Mouse (Mus musculus) CH12.LX (cell line): Measurements from ENCODE around the gene Degs2. TPM values are rescaled to one million over a fixed set of nuclear protein-coding genes. Genes with fewer than 3 reads are reported as not detected.
A peak's percentile ranks its signal among the peaks of the same experiment; 100 is the strongest.

Experiments used
- DNase-seq: peaks from one replicate; pipeline ENCODE4 v3.0.0-alpha.2; 2013; ENCODE audit errors: extremely low read depth
- H3K27ac ChIP-seq: 2 replicates; pipeline ENCODE4 v1.5.1; 2012; ENCODE audit warnings: low read depth, mild to moderate bottlenecking, control low read depth, moderate library complexity; ENCODE audit not compliant: insufficient read depth
- H3K27me3 ChIP-seq: replicated peaks from 2 replicates; pipeline ENCODE3; 2012; ENCODE audit warnings: inconsistent platforms
- H3K36me3 ChIP-seq, 2 experiments: replicated peaks in 1 of 2; 2 replicates each; pipeline versions ENCODE3 to v1.6.1; 2012; ENCODE audit warnings: inconsistent platforms in 1 of 2, low read length in 1 of 2, mild to moderate bottlenecking in 1 of 2, mixed read lengths in 1 of 2, moderate library complexity in 1 of 2; ENCODE audit not compliant: control insufficient read depth in 1 of 2, insufficient read depth in 1 of 2
- H3K4me1 ChIP-seq, 2 experiments: 2 replicates each; pipeline ENCODE4 v1.6.1; 2012; ENCODE audit warnings: inconsistent platforms in 1 of 2, moderate library complexity in 1 of 2; ENCODE audit not compliant: insufficient read depth in 2 of 2, control insufficient read depth in 1 of 2
- H3K4me2 ChIP-seq: 2 replicates; pipeline ENCODE4 v1.6.1; 2012; ENCODE audit warnings: low read depth, mild to moderate bottlenecking, control low read depth; ENCODE audit not compliant: poor library complexity, insufficient read depth, severe bottlenecking
- H3K4me3 ChIP-seq, 3 experiments: fragments of 150-350 bp in 1 of 3; sonication (generic) in 1 of 3; replicated peaks in 1 of 3; 2 replicates each; pipeline versions ENCODE3 to v1.5.1; 2011 to 2012; ENCODE audit warnings: low read depth in 2 of 3, low read length in 2 of 3, mild to moderate bottlenecking in 2 of 3, moderate library complexity in 2 of 3, control low read depth in 1 of 3, improper control_type of control experiment in 1 of 3, inconsistent platforms in 1 of 3, mixed read lengths in 1 of 3; ENCODE audit not compliant: poor library complexity in 1 of 3
- H3K79me2 ChIP-seq: replicated peaks from 2 replicates; pipeline ENCODE4 v1.6.1; 2012; ENCODE audit warnings: mild to moderate bottlenecking, moderate library complexity; ENCODE audit not compliant: control insufficient read depth, poor library complexity, insufficient read depth, severe bottlenecking; ENCODE audit errors: extremely low read depth
- H3K9ac ChIP-seq: 2 replicates; pipeline ENCODE4 v1.6.1; 2012; ENCODE audit warnings: low read depth, mild to moderate bottlenecking, control low read depth, moderate library complexity; ENCODE audit not compliant: insufficient read depth
- H3K9me3 ChIP-seq: replicated peaks from 2 replicates; pipeline ENCODE3; 2012; ENCODE audit warnings: low read length, inconsistent platforms, mixed read lengths
- CHD1 ChIP-seq: IDR thresholded peaks from 2 replicates; pipeline ENCODE4 v1.6.1; 2012; ENCODE audit warnings: low read depth, low read length, improper control_type of control experiment, inconsistent platforms
- CTCF ChIP-seq, 2 experiments: IDR thresholded peaks in 1 of 2; conservative IDR thresholded peaks in 1 of 2; 2 replicates each; pipeline ENCODE4 v1.5.1; 2011 to 2012; ENCODE audit warnings: low read depth in 2 of 2, low read length in 2 of 2, improper control_type of control experiment in 1 of 2, inconsistent platforms in 1 of 2, mild to moderate bottlenecking in 1 of 2, moderate library complexity in 1 of 2
- ETS1 ChIP-seq: conservative IDR thresholded peaks from 2 replicates; pipeline ENCODE4 v1.6.1; 2012; ENCODE audit warnings: low read depth, mild to moderate bottlenecking, inconsistent platforms, low read length, improper control_type of control experiment, moderate library complexity
- IRF4 ChIP-seq: IDR thresholded peaks from 2 replicates; pipeline ENCODE4 v1.6.1; 2014; ENCODE audit warnings: low read depth, mild to moderate bottlenecking, inconsistent platforms, low read length, improper control_type of control experiment
- JUN ChIP-seq: IDR thresholded peaks from 2 replicates; pipeline ENCODE4 v1.6.1; 2011; ENCODE audit warnings: low read depth, mild to moderate bottlenecking, low read length, improper control_type of control experiment, moderate library complexity; ENCODE audit not compliant: insufficient read depth
- JUND ChIP-seq: conservative IDR thresholded peaks from 2 replicates; pipeline ENCODE4 v1.6.1; 2011; ENCODE audit warnings: low read depth, low read length, improper control_type of control experiment
- MAFK ChIP-seq: IDR thresholded peaks from 2 replicates; pipeline ENCODE4 v1.6.1; 2011; ENCODE audit warnings: low read length, improper control_type of control experiment; ENCODE audit not compliant: insufficient replicate concordance
- MEF2A ChIP-seq: IDR thresholded peaks from 2 replicates; pipeline ENCODE4 v1.6.1; 2014; ENCODE audit warnings: low read depth, mild to moderate bottlenecking, inconsistent platforms, low read length, improper control_type of control experiment, borderline replicate concordance
- MXI1 ChIP-seq: IDR thresholded peaks from 2 replicates; pipeline ENCODE4 v1.6.1; 2011; ENCODE audit warnings: mild to moderate bottlenecking, low read depth, low read length, improper control_type of control experiment
- PAX5 ChIP-seq: IDR thresholded peaks from 2 replicates; pipeline ENCODE4 v1.6.1; 2012; ENCODE audit warnings: low read length, inconsistent platforms, mixed read lengths
- POLR2A ChIP-seq: IDR thresholded peaks from 2 replicates; pipeline ENCODE4 v1.6.1; 2011; ENCODE audit warnings: low read depth, mild to moderate bottlenecking, improper control_type of control experiment, low read length
- RAD21 ChIP-seq: IDR thresholded peaks from 2 replicates; pipeline ENCODE4 v1.6.1; 2011; ENCODE audit warnings: low read depth, mild to moderate bottlenecking, low read length, improper control_type of control experiment, moderate library complexity
- RCOR1 ChIP-seq: conservative IDR thresholded peaks from 2 replicates; pipeline ENCODE4 v1.6.1; 2012; ENCODE audit warnings: low read depth, mild to moderate bottlenecking, inconsistent platforms, low read length, improper control_type of control experiment
- TCF12 ChIP-seq: IDR thresholded peaks from 2 replicates; pipeline ENCODE4 v1.6.1; 2014; ENCODE audit warnings: low read depth, mild to moderate bottlenecking, inconsistent platforms, low read length, improper control_type of control experiment
- USF1 ChIP-seq: IDR thresholded peaks from 2 replicates; pipeline ENCODE4 v1.6.1; 2014; ENCODE audit warnings: low read depth, mild to moderate bottlenecking, inconsistent platforms, low read length, improper control_type of control experiment
- USF2 ChIP-seq: conservative IDR thresholded peaks from 2 replicates; pipeline ENCODE4 v1.6.1; 2011; ENCODE audit warnings: low read depth, low read length, improper control_type of control experiment
- ZC3H11A ChIP-seq: IDR thresholded peaks from 2 replicates; pipeline ENCODE4 v1.6.1; 2012; ENCODE audit warnings: low read depth, mild to moderate bottlenecking, inconsistent platforms, low read length, improper control_type of control experiment
- dilution Hi-C: fragments of 300-500 bp; cut with MboI; formaldehyde crosslinking; loops from 2 replicates; pipeline ENCODE4 v1.14.3; 2020; ENCODE audit warnings: low sequenced_read_pairs; ENCODE audit not compliant: extremely low pct_unique_long_range_greater_than_20kb, extremely low pct_ligation_motif_present
- in situ Hi-C: fragments of 300-500 bp; cut with MboI; formaldehyde crosslinking; loops from 3 replicates; pipeline ENCODE4 v1.14.3; 2019; ENCODE audit warnings: low sequenced_read_pairs, low pct_ligation_motif_present, low pct_unique_long_range_greater_than_20kb, mixed read lengths
- polyA plus RNA-seq: library from polyadenylated mRNA; unstranded; fragments of >175 nt; gene quantifications from 2 replicates; pipeline ENCODE4 v1.2.1, GENCODE M21; 2012; ENCODE audit warnings: low read depth; ENCODE audit not compliant: insufficient read length
- total RNA-seq, 2 experiments: library from RNA; depleted of rRNA; stranded (reverse); fragments of 300-350 nt in 1 of 2; fragments of >200 nt in 1 of 2; gene quantifications; 2 replicates each; pipeline ENCODE4 v1.2.3; 2012 to 2014

Degs2 gene
- total and polyA plus RNA-seq, 3 experiments: not detected

GRCm38 (mm10) chr12:108706129-108706528, 4.0 kb upstream of the Degs2 start:
- Histone ChIP-seq H3K4me3 (no peak overlapping the region), H3K9me3 (no peaks in the 10 kb centered on the region), H3K27ac (no peak overlapping the region), H3K27me3 (peaks cover 61% of the 10 kb centered on the region), H3K4me2 (no peak overlapping the region), H3K36me3 (no peaks in the 10 kb centered on the region), H3K79me2 (no peaks in the 10 kb centered on the region), H3K4me1 (no peaks in the 10 kb centered on the region), H3K9ac (no peak overlapping the region)
- TF ChIP-seq RAD21: peak; percentile 9
- no peak for TF ChIP-seq POLR2A
- TF ChIP-seq JUND: no peak
- TF ChIP-seq CTCF (conservative IDR thresholded peaks at IDR 0.05 in 1 of 2, IDR thresholded peaks at IDR 0.05 in 1 of 2; ENCODE audit: low read depth in 2 of 2, low read length in 2 of 2): peak in 1 of 2 experiments; percentile 50; a peak in 2 of 4 replicates
- no peak for TF ChIP-seq IRF4
- in situ Hi-C loops (no loop called here), dilution Hi-C loops (no loop called here)
- peak; percentile 24 for DNase-seq

GRCm38 (mm10) chr12:108705486-108705885, 3.4 kb upstream of the Degs2 start:
- H3K9ac ChIP-seq: no peak overlapping the region
- in situ Hi-C loops: no loop called here
- no peaks in the 10 kb centered on the region for H3K4me1 ChIP-seq
- no peaks in the 10 kb centered on the region for H3K79me2 ChIP-seq
- dilution Hi-C loops: no loop called here
- H3K4me3 ChIP-seq: no peak overlapping the region
- H3K27me3 ChIP-seq: peaks cover 63% of the 10 kb centered on the region
- no peak for TF ChIP-seq JUN
- no peak for TF ChIP-seq ZC3H11A
- no peak for TF ChIP-seq USF2
- TF ChIP-seq USF1: no peak
- no peak for TF ChIP-seq IRF4
- TF ChIP-seq TCF12: no peak
- no peak for TF ChIP-seq PAX5
- no peak for TF ChIP-seq RCOR1
- no peak for TF ChIP-seq CHD1
- TF ChIP-seq ETS1: no peak
- no peak for TF ChIP-seq MXI1
- TF ChIP-seq MAFK: no peak
- TF ChIP-seq MEF2A: no peak
- no peak for TF ChIP-seq RAD21
- no peaks in the 10 kb centered on the region for H3K36me3 ChIP-seq
- H3K9me3 ChIP-seq: no peaks in the 10 kb centered on the region
- H3K27ac ChIP-seq: no peak overlapping the region
- no peak overlapping the region for H3K4me2 ChIP-seq
- DNase-seq: no peak
